Mouse (Mus musculus) ES-E14 (cell line): ENCODE results near the gene Dclk3. TPM values are rescaled to one million over a fixed set of nuclear protein-coding genes. Genes with fewer than 3 reads are reported as not detected.

Experiments
- DNase-seq: peaks from one replicate; pipeline ENCODE4 v3.0.0-alpha.2; 2013; ENCODE audit warnings: low read depth, low spot score
- H3K27ac ChIP-seq: 2 replicates; pipeline ENCODE4 v1.5.1; 2012; ENCODE audit warnings: low read depth, mild to moderate bottlenecking, low read length, moderate library complexity, mixed read lengths; ENCODE audit not compliant: poor library complexity, insufficient read depth, severe bottlenecking
- H3K36me3 ChIP-seq: 2 replicates; pipeline ENCODE4 v1.6.1; 2012; ENCODE audit warnings: mild to moderate bottlenecking, low read length, moderate library complexity, mixed read lengths; ENCODE audit not compliant: control insufficient read depth, poor library complexity, insufficient read depth, severe bottlenecking
- H3K4me1 ChIP-seq, 2 experiments: fragments of 150-350 bp in 1 of 2; sonication (generic) in 1 of 2; 2 replicates each; pipeline ENCODE4 v1.6.1; 2012; ENCODE audit warnings: low read length in 2 of 2, mild to moderate bottlenecking in 1 of 2, mixed read lengths in 1 of 2; ENCODE audit not compliant: control insufficient read depth in 2 of 2, insufficient read depth in 2 of 2, poor library complexity in 1 of 2
- H3K4me3 ChIP-seq, 2 experiments: fragments of 150-350 bp in 1 of 2; sonication (generic) in 1 of 2; 2 replicates each; pipeline ENCODE4 v1.5.1; 2012; ENCODE audit warnings: low read length in 2 of 2, low read depth in 1 of 2, mild to moderate bottlenecking in 1 of 2, mixed read lengths in 1 of 2; ENCODE audit not compliant: insufficient read depth in 1 of 2, poor library complexity in 1 of 2, severe bottlenecking in 1 of 2
- H3K9ac ChIP-seq: 2 replicates; pipeline ENCODE4 v1.6.1; 2012; ENCODE audit warnings: low read depth, mild to moderate bottlenecking, low read length, mixed read lengths; ENCODE audit not compliant: poor library complexity, insufficient read depth, severe bottlenecking
- H3K9me3 ChIP-seq: fragments of 150-350 bp; sonication (generic); 2 replicates; pipeline ENCODE4 v1.6.1; 2012; ENCODE audit warnings: low read depth, mild to moderate bottlenecking, low read length; ENCODE audit not compliant: control insufficient read depth, insufficient read depth
- CHD2 ChIP-seq: IDR thresholded peaks from 2 replicates; pipeline ENCODE4 v1.6.1; 2014; ENCODE audit warnings: mild to moderate bottlenecking, low read depth, low read length, inconsistent platforms
- HCFC1 ChIP-seq: IDR thresholded peaks from 2 replicates; pipeline ENCODE4 v1.6.1; 2012; ENCODE audit warnings: low read length, inconsistent platforms, borderline replicate concordance; ENCODE audit not compliant: insufficient read depth
- MAFK ChIP-seq: IDR thresholded peaks from 2 replicates; pipeline ENCODE4 v1.6.1; 2014; ENCODE audit warnings: mild to moderate bottlenecking, low read depth, low read length, inconsistent platforms; ENCODE audit not compliant: insufficient read depth
- ZC3H11A ChIP-seq: IDR thresholded peaks from 2 replicates; pipeline ENCODE4 v1.6.1; 2012; ENCODE audit warnings: low read depth, mild to moderate bottlenecking, inconsistent platforms, low read length, borderline replicate concordance
- ZNF384 ChIP-seq: IDR thresholded peaks from 2 replicates; pipeline ENCODE4 v1.6.1; 2012; ENCODE audit warnings: low read depth, low read length, inconsistent platforms
- in situ Hi-C, 2 experiments: fragments of 600-800 bp; cut with MboI; formaldehyde crosslinking; loops; one replicate each; pipeline ENCODE4 v1.15.1; 2025; ENCODE audit warnings: low sequenced_read_pairs in 2 of 2, inconsistent platforms in 1 of 2; ENCODE audit not compliant: unreplicated experiment in 2 of 2
- total RNA-seq: library from RNA; depleted of rRNA; stranded (reverse); fragments of 300-350 nt; gene quantifications from 2 replicates; pipeline ENCODE4 v1.2.3, GENCODE M21; 2012

The Dclk3 gene
- total RNA-seq, 1 experiment: 0.40 TPM

- no peak overlapping the region for H3K4me3 ChIP-seq
- H3K4me1 ChIP-seq: no peaks in the 10 kb centered on the region
- TF ChIP-seq CHD2 (no peak), ZNF384 (no peak)
- no peak overlapping the region for H3K27ac ChIP-seq
- H3K9me3 ChIP-seq: no peaks in the 10 kb centered on the region
- H3K36me3 ChIP-seq: no peaks in the 10 kb centered on the region
- H3K9ac ChIP-seq: no peak overlapping the region
- in situ Hi-C loops: no loop called here
- no peak for DNase-seq
Measured at GRCm38 (mm10) chr9:111422567-111422966, 16.3 kb upstream of the Dclk3 start.

GRCm38 (mm10) chr9:111425113-111425512 lies 13.8 kb upstream of the Dclk3 start:
- no peak overlapping the region for H3K27ac ChIP-seq
- no peak overlapping the region for H3K9ac ChIP-seq
- H3K4me3 ChIP-seq: no peak overlapping the region
- in situ Hi-C loops: no loop called here
- H3K36me3 ChIP-seq: no peaks in the 10 kb centered on the region
- no peaks in the 10 kb centered on the region for H3K9me3 ChIP-seq
- TF ChIP-seq HCFC1: no peak
- no peak for TF ChIP-seq CHD2
- TF ChIP-seq MAFK: no peak
- no peak for TF ChIP-seq ZC3H11A
- no peak for TF ChIP-seq ZNF384
- H3K4me1 ChIP-seq: no peaks in the 10 kb centered on the region
- DNase-seq: no peak

DNA sequence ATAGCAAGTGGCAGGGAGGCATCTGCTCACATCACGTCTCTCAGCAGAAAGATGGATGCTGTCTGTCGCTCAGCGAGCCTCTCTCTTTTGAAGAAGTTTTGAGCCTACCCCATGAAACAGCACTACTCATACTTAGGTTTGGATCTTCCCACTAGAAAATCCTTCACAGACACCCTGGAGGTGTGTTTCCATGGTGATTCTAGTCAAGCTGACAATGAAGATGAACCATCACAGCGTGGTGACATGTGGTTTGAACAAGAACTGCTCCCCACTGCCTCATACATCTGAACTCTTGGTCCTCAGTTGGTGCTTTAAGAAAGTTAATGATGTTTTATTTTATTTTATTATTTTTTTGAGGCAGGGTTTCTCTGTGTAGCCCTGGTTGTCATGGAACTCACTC lies 12.9 kb upstream of the Dclk3 start:
- Histone ChIP-seq H3K9me3 (no peaks in the 10 kb centered on the region), H3K4me1 (no peaks in the 10 kb centered on the region), H3K36me3 (no peaks in the 10 kb centered on the region), H3K9ac (no peak overlapping the region), H3K4me3 (no peak overlapping the region), H3K27ac (no peak overlapping the region)
- in situ Hi-C loops: no loop called here
- DNase-seq: no peak
- no peak for TF ChIP-seq CHD2
- no peak for TF ChIP-seq ZC3H11A
- no peak for TF ChIP-seq MAFK
- no peak for TF ChIP-seq HCFC1
- TF ChIP-seq ZNF384: no peak

- no peaks in the 10 kb centered on the region for H3K36me3 ChIP-seq
- in situ Hi-C loops: no loop called here
- DNase-seq: no peak
Measured at GRCm38 (mm10) chr9:111427891-111428555, 10.9 kb upstream of the Dclk3 start.

More at GRCm38 (mm10) chr9:111427891-111428555, 10.9 kb upstream of the Dclk3 start:
- no peak overlapping the region for H3K4me3 ChIP-seq
- H3K27ac ChIP-seq: no peak overlapping the region
- H3K9ac ChIP-seq: no peak overlapping the region
- H3K9me3 ChIP-seq: no peaks in the 10 kb centered on the region
- no peaks in the 10 kb centered on the region for H3K4me1 ChIP-seq
- no peak for TF ChIP-seq ZNF384
- TF ChIP-seq ZC3H11A: no peak
- TF ChIP-seq MAFK: no peak
- TF ChIP-seq CHD2: no peak
- TF ChIP-seq HCFC1: no peak
